Mouse (Mus musculus): ENCODE data around the gene Ddx43.

DNA sequence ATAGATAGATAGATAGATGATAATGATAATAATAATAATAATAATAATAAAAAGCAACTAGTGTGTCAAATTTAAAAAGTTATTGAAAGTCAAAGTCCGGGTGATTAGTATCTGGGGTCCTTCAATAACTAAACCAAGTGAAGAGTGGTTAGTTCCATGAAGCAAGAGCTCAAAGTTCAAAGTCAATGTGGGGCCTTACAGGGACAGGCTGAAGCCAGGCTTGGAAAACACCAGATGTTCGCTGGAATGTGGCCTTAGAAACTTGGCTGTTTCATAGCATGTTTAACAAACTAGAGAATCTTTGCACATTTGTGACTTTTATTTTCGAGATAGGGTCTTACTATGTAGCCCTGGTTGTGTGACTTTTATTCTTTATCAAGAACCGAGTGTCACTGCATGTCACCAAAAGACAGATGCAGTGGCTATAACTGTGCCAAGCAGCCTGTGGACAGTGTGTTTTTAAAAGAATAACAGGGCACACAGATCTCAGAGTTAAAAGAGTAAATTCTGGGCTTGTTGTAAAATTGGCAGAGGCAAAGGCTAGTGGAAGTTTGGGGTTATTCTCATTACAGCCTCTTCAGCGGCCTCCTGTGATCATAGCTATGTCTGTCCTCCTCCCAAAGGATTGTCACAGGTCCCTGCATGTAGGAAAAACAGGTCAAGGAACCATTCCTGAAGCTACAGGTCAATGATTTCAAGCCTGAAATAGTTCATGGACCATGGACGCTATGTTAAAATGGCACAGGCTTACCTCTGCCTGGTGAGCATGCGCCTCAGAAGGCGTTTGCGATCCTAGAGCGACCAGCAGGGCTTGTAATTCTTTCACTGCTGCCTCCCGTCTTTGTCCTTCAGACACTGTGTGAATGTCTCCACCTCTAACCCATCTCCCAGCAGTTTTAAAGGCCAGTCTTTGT is 40.7 kb upstream of the Ddx43 start:
- TF ChIP-seq POLR2A (IDR thresholded peaks at IDR 0.05; ENCODE audit: borderline replicate concordance, control insufficient read depth, low read depth, low read length) (no peak), CTCF (IDR thresholded peaks at IDR 0.05; ENCODE audit: control insufficient read depth, insufficient read depth, low read length) (no peak)
